Mouse (Mus musculus) embryo, embryonic 10 days (tissue): Measurements from ENCODE around the gene Pkn1.

ENCODE experiments used
- DNase-seq: peaks from one replicate; pipeline ENCODE4 v3.0.0-alpha.2; 2015; ENCODE audit warnings: low spot score

Gene Pkn1

DNA sequence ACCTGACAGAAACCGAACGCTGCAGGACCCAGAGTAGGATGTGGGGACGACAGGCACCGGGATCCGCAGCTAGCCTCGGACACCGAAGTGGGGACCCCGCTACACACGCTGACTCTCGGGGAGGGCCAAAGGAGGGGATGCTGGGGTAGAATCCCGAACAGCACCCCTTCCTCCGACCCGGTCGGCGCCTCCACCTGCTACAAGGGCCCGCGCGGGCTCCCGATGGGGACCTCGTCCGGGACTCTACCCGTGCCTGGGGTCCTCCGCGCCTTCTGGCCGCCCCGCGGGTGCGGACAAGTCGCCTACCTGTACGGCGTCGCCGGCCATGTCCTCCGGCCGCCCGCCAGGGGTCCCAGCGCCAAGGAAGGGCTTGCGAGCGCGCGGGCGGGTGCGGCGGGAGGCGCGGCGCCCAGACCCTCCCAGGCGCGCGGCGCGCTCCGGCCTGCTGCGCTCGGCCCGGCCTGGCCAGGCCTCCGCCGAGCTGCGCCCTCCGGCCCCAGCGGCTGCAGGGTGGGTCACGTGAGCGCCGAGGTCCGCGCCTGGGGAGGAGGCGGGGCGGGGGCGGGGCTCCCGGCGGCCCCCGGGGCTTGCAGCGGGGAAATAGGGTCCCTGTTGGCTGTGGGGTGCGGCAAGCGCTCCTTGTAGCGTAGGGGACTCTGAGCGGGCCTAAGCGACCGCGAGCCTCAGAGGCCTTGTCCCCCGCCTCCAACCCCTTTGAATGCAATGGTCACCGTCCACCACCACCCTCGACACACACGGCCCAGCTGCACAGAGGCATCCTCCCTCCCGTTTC lies at the start of gene Pkn1:
Gene Pkn1, minus strand, starts transcription at position 519 of the 793 bp plus-strand sequence.
- DNase-seq = peak; percentile 79

DNA sequence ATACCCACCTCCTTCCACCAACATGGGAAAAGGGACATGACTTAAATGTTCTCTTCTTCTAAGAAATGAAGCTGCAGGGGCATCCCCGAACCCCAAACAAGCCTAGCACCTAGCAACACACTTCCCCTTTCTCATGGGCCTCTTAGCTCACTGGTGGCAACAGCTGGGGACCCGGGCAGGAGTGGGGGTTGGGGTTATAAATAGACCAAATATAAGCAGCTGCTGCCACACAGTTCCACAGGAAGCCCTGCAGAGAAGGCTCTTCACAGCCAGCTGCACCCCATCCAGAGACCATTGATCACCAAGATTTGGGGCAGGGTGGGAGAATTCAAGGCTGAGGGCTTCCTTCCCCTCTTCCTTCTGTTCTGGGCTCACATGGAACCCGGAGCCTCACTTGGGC lies 49.7 kb upstream of the Pkn1 start:
- DNase-seq = no peak

- peak; percentile 48 for DNase-seq
Measured at GRCm38 (mm10) chr8:83747661-83748346, 48.8 kb upstream of the Pkn1 start.

GRCm38 (mm10) chr8:83744070-83744469 lies 45.1 kb upstream of the Pkn1 start:
- no peak for DNase-seq

DNA sequence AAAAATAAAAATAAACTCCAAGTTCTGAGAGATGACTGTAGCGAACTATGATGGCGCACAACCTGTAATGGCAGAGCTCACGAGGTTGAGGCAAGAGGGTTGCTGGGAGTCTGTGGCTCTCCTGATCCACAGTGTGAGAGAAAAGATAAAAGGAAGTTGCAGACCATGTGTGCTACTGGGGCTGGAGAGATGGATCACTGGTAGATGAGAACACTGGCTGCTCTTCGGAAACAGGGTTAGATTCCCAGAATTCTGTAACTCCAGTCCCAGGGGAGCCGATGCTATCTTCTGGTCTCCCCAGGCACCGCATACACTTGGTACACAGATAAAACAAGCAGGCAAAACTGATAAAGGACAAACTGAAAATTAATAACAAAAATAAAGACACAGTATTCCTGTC lies 44.0 kb upstream of the Pkn1 start:
- no peak for DNase-seq

DNA sequence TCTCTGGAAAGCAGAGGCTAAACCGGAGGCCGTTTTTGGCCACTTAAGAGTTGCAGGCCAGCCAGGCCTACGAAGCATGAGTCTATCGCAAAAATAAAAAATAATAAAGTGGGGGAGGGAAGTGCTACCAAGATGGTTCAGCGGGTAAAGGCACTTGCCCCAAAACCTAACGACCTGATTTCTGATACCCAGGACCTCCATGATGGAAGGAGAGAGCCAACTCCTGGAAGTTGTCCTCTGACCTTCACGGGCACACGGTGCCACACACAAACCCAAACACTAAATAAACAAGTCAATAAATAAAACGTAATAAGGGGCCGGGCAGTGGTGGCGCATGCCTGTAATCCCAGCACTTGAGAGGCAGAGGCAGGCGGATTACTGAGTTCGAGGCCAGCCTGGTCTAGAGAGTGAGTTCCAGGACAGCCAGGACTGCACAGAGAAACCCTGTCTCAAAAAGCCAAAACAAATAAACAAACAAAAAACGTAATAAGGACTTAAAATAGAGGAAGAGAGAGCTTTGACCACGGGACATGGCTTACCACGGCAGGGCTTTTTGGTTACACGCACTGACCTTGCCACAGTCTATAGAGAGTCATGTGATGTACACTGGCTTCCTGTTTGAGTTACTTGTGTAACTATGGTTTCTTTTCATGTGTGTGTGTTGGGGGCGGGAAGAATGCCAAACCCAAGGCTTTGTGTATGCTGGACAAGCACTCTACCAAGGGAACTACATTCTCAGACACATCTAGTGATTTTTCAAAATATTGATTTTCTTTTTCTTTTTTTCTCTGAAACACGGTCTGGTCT lies 43.1 kb upstream of the Pkn1 start:
- DNase-seq = no peak

DNA sequence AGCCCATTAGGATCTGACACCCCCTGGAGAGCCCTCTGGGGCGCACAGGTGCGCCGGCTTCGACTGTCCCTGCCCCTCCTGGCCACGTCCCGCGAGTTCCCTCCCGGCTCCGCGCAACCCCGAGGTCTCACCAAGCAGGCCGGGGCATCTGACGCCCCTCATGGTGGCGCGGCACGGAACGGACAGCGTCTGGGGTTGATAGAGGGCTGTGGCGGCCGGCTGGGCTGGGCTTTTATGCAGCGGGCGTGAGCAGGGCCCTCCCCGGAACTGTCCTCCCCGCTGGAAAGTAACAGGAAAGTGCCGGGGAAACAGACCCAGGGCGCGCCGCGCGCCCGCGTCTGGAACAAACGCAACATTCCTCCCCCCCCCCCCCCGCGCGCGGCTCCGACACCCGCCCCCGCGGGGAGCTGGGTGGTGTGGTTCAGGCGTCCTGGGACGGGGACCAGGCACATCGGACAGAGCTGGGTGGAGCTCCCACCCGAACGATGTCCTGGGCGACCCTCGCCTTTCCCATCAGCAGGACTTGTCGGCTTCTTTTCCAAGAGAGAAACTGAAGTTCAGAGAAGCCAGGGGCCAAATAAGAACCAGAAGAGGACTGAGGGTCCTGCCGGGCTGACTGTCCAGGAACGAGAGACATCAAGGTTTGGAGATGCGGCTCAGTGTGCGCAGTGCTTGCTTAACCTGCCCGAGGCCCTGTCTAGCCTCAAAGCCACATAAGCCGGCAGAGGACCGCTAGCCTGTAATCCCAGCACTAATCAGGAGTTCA lies 42.2 kb upstream of the Pkn1 start, which contains the start of gene Adgre5:
Gene Adgre5, minus strand, starts transcription at position 351 of the 766 bp plus-strand sequence.
- peak; percentile 63 for DNase-seq

- DNase-seq = no peak
Measured at GRCm38 (mm10) chr8:83740586-83740975, 41.6 kb upstream of the Pkn1 start.

DNA sequence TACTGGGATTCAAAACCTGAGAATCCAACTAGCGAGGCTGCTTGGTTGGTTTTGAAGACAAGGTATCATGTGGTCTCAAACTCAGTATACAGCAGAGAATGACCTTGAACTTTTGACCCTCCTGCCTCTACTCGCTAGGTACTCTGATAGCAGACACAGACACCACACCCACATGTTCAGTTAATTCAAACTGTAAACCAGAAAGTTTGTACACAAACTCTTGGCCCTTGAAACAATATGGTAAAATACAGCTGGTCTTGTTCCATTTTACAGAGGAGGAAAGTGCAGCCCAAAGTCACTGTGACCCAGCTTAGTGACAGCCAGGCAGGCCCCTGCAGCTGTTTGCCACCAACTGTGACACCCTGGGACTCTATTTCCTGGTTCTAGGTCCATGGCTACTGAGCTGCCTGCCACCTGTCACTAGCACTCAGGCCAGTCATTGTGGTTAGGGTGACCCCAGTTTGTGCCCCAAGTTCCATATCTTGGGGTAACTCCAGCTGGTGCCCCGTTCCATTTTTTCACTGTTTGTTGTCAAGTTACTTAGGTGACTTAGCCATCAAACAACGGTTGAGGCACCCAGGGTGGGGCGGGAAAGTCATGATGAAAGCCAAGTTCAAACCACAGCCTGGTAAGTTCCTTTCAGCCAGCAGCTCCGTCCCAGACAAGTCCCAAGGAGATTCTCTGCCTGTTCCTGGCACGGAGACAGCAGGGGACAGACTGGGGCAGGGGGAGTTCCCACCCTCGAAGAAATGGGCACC lies 40.9 kb upstream of the Pkn1 start:
- DNase-seq = no peak

GRCm38 (mm10) chr8:83738949-83739710 lies 40.2 kb upstream of the Pkn1 start:
- peak; percentile 61 for DNase-seq

GRCm38 (mm10) chr8:83737852-83738562 lies 39.0 kb upstream of the Pkn1 start:
- DNase-seq = no peak

- DNase-seq = no peak
Measured at GRCm38 (mm10) chr8:83737346-83737745, 38.4 kb upstream of the Pkn1 start.

DNA sequence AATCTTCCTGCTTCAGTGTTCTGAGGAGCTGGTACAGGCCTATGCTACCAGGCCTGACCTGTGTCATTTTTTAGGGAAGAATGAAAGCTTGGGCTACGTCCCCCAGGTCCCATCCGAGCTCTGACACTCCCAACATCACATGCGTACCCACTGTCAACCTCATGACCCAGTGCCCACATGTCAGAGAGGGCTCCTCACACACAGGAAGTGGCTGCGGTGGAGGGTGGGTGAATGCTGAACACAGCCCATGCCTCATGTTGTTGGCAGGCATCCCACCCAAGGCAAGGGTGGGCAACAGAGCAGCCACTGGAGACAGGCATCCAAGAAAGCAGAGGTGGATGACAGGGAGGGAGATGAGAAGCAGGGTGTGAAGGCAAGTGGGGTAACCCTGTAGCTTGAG lies 37.7 kb upstream of the Pkn1 start:
- DNase-seq = no peak

GRCm38 (mm10) chr8:83732919-83733318 lies 33.9 kb upstream of the Pkn1 start:
- no peak for DNase-seq

DNA sequence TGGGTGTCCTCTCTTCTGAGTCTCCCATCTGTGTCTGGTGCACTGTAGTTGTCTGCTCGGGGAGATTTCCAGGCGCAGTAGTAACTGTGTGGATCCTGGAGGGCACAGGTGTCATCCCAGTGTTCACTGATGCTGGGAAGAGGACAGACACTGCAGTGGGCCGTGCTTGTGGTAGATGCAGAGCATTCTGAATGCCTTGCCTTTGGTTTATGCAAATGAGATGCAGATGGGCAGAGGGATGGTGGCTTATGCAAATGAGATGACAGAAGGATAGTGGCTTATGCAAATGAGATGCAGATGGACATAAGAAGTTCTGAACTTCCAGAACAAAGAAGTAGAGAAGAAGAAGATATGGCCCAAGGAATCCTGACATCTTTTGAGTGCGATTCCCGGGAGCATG lies 32.9 kb upstream of the Pkn1 start:
- DNase-seq = no peak

- DNase-seq = peak; percentile 75
Measured at GRCm38 (mm10) chr8:83729009-83729807, 30.2 kb upstream of the Pkn1 start.

DNA sequence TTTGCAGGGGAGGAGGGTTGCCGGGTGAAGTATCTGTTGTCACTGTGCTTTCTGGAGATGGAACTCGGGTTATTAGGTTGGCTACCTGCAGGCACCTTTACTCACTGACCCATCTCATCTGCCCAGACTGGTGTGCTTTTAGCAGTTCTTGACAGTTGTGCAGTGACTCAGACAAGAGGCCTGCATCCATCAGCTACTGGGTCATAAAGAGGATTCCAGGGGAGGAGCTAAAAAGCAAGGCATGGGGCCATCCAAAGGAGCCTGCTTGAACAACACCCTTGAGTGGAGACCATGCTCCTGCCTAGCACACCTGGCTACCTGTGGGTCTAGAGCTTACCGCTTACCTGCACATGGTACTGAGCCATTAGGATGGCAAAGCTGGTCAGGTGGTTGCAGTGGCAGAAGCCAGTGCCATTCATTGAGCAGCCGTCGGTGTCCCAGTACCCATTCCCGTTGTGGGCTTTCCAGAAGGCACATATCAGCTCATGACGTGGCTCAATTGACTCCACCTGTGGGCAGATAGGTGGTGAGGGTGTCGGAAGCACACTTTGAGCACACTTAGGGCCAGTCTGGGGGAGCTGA lies 26.6 kb upstream of the Pkn1 start:
- no peak for DNase-seq

- DNase-seq = peak; percentile 83
Measured at GRCm38 (mm10) chr8:83724697-83725482, 25.9 kb upstream of the Pkn1 start.
